Mouse (Mus musculus): ENCODE data around the gene Clic6.

Gene Clic6

GRCm38 (mm10) chr16:92470706-92471105, 14.8 kb upstream of the Clic6 start, which contains the start of gene Rcan1:
Gene Rcan1 (minus strand): TSS chr16:92470867.
- DNase-seq (ENCODE audit: low read depth, low spot score) = peak; percentile 65

GRCm38 (mm10) chr16:92472898-92473297, 12.6 kb upstream of the Clic6 start:
- DNase-seq (ENCODE audit: low read depth, low spot score) = no peak

GRCm38 (mm10) chr16:92475093-92475860, 10.3 kb upstream of the Clic6 start:
- peak; percentile 93 for DNase-seq (ENCODE audit: low read depth, low spot score)

GRCm38 (mm10) chr16:92478561-92479150, 6.9 kb upstream of the Clic6 start:
- DNase-seq (ENCODE audit: low read depth, low spot score) = peak; percentile 77

- DNase-seq (ENCODE audit: low read depth, low spot score) = no peak
Measured at GRCm38 (mm10) chr16:92487086-92487485, 1.6 kb downstream of the Clic6 start.

GRCm38 (mm10) chr16:92487489-92487888, 2.0 kb downstream of the Clic6 start:
- DNase-seq (ENCODE audit: low read depth, low spot score) = peak; percentile 79

GRCm38 (mm10) chr16:92488456-92488855, 2.9 kb downstream of the Clic6 start:
- DNase-seq (ENCODE audit: low read depth, low spot score) = peak; percentile 52

GRCm38 (mm10) chr16:92489356-92489755, 3.8 kb downstream of the Clic6 start:
- DNase-seq (ENCODE audit: low read depth, low spot score) = no peak

- no peak for DNase-seq (ENCODE audit: low read depth, low spot score)
Measured at GRCm38 (mm10) chr16:92497851-92498588, 12.5 kb downstream of the Clic6 start.

- peak; percentile 63 for DNase-seq (ENCODE audit: low read depth, low spot score)
Measured at GRCm38 (mm10) chr16:92498589-92498981, 13.0 kb downstream of the Clic6 start.

GRCm38 (mm10) chr16:92499324-92499723, 13.8 kb downstream of the Clic6 start:
- no peak for DNase-seq (ENCODE audit: low read depth, low spot score)

- DNase-seq (ENCODE audit: low read depth, low spot score) = no peak
Measured at GRCm38 (mm10) chr16:92500534-92500933, 15.0 kb downstream of the Clic6 start.

- DNase-seq (ENCODE audit: low read depth, low spot score) = no peak
Measured at GRCm38 (mm10) chr16:92503105-92503504, 17.6 kb downstream of the Clic6 start.

- no peak for DNase-seq (ENCODE audit: low read depth, low spot score)
Measured at GRCm38 (mm10) chr16:92507573-92507972, 22.0 kb downstream of the Clic6 start.

- no peak for DNase-seq (ENCODE audit: low read depth, low spot score)
Measured at GRCm38 (mm10) chr16:92510835-92511772, 25.6 kb downstream of the Clic6 start.

- DNase-seq (ENCODE audit: low read depth, low spot score) = peak; percentile 64
Measured at GRCm38 (mm10) chr16:92511773-92512391, 26.3 kb downstream of the Clic6 start.

GRCm38 (mm10) chr16:92514896-92515295, 29.4 kb downstream of the Clic6 start:
- DNase-seq (ENCODE audit: low read depth, low spot score) = peak; percentile 73

- no peak for DNase-seq (ENCODE audit: low read depth, low spot score)
Measured at GRCm38 (mm10) chr16:92516139-92516538, 30.6 kb downstream of the Clic6 start.

GRCm38 (mm10) chr16:92518718-92519117, 33.2 kb downstream of the Clic6 start:
- DNase-seq (ENCODE audit: low read depth, low spot score) = no peak

GRCm38 (mm10) chr16:92519820-92520492, 34.4 kb downstream of the Clic6 start:
- peak; percentile 77 for DNase-seq (ENCODE audit: low read depth, low spot score)
